Mouse (Mus musculus): Measurements from ENCODE around the gene Tsga10ip. TPM values are rescaled to one million over a fixed set of nuclear protein-coding genes. Genes with fewer than 3 reads are reported as not detected.
"Not testable (repeated sequence)": the region's sequence is repeated elsewhere in the genome, so short reads cannot be mapped to it uniquely, and the experiment has no call there.

The Tsga10ip gene
- polyA plus RNA-seq, 1 experiment from 2014 or later, result 1.9 TPM

DNA sequence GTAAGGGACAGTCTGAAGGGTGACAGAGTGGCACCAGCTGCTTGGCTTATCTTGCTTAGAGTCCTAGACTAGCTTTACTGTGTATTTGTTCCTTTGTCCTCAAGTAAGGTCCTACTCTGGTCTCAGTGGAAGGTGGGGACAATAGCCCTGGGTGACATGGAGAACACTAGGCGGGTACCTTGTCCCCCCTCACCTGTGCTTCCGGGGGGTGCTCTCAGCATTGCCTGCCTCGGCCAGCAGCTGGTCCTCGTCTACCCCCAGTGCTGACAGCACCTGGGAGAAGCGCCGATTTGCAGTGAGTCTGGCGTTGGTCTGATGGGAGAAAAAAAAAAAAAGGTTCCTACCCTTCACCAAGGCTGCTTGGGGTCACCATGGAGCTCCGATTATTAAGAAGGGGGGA is 11.9 kb downstream of the Tsga10ip start:
- DNase-seq (ENCODE audit: low spot score), result no peak

DNA sequence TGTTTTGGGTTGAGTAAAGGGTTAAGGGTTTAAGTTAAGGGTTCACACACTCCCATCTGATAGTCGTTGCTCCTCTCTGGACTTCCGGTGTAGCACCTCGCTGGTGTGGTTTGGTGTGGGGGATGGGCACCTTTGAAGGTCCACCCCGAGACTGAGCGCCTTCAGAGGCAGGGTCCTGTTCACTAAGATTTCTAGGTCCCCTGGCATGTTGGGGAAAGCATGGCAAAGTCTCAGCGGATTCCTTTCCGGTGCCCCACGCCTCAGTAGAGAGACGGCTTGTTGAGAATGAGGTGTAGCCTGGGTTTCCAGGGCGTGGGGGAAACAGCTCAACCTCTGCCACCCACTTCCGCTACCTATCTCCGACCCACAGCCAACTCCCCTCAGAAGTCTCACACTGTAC is 12.7 kb downstream of the Tsga10ip start:
- DNase-seq (ENCODE audit: low spot score), result peak; percentile 87

DNA sequence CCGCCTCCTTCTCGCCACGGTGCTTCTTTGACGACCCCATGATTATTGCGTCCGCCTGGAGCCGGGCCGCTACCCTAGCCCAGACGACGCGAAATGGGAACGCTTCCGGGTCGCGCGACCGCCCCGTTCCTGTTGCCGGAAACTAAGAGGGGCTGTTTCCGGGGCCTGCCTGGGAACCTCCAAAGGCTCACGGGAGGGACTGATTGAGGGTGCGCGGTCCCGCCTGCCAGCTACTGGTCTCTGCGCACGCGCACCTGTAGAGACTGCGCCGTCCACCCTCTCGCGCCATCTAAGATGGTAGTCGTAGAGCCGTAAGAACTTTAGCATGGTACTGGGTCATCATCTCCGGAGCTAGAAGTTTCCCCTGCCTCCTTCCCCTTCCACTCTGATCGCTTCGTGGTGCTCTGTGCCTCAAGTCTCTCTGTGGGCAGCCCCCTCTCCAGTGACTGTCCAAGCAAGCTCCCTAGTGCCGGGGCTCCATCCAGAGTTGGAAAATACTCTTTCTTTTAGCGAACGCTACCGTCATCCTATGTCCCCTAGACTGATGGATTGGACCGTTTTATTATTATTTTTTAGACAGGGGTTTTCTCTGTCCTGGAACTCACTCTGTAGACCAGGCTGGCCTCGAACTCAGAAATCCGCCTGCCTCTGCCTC is 13.6 kb downstream of the Tsga10ip start, which contains the start of gene Sart1:
Gene Sart1, minus strand, starts transcription at position 116 of the 655 bp plus-strand sequence.
- peak; percentile 97 for DNase-seq (ENCODE audit: low spot score)

DNA sequence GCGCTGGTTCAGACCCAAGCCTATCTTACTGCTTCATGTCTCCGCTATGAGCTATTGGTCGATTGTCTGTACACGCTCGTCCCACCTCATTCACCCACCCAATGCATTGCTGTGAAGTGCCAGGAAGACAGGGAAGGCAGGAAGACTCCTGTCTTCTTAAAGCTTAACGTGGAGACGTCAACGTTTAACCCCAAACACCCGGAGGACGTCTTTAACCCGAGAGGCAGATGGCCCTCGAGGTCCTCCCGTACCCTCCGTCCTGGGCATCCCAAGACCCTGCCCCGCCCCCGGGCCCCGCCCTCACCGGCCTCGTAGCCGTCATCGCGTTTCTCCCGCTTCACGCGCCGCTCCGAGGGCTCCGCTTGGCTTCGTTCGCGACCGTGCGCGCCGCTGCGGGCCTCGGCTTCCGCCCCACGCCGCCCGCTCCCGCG is 14.3 kb downstream of the Tsga10ip start:
- no peak for DNase-seq (ENCODE audit: low spot score)

GRCm38 (mm10) chr19:5384715-5385114 is 17.6 kb downstream of the Tsga10ip start:
- no peak for DNase-seq (ENCODE audit: low spot score)

DNA sequence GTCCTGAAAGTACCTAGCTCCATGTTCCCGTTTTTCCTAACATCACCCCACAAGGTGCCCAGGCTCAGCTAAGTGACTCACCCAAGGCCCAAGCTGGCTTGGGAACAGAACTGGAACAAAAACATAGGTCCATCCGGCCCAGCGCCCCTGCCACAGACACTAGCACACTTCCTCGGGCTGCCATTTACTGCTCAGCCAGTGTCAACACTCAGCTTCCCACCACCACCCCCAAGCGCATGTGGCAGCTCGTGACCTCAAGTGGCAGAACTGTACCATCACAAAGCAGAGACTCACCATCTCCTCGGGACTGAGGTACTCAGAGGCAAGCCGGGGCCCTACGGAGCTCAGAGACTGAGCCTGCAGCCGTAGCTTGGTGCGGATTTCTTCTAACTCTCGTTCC is 19.0 kb downstream of the Tsga10ip start:
- DNase-seq (ENCODE audit: low spot score), result no peak

GRCm38 (mm10) chr19:5377446-5377845 is 24.9 kb downstream of the Tsga10ip start:
- DNase-seq (ENCODE audit: low spot score), result no peak

DNA sequence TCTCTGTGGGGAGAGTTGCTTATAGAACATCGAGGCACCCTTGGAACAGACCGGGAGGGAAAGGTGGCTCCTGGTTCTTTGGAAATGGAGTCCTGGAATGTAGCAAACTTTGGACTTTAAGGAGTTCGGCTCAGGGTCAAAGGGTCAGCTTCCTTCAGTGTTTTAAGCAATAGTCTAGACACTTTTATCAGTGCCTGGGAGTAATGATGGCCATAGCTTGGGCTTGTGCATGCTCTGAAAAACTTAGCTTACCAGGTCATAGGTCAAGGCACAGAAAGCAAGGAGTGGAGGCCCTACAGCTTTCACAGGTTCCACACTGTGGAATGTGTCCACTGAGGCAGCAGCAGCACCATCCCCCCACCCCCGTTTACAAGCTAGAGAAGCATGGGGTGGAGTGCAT is 27.6 kb downstream of the Tsga10ip start:
- no peak for DNase-seq (ENCODE audit: low spot score)

DNA sequence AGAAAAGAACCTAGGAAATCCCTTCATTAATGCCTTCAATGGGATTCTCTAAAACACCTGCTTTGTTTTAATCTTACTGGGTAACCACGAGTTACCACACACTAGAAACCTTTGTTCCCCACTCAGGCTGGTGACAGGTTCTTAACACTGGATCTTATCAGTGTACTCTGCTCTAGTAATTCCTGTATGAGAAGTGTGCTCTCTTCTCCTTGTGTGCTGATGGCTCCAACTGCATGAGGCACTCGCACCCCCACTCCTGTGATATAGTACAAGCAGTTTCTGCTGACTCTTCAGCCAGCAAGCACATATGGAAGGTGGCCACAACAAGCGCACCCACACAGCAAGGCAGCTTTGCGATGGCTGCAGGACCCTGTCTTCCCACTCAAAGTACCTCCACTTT is 28.1 kb downstream of the Tsga10ip start:
- no peak for DNase-seq (ENCODE audit: low spot score)

DNA sequence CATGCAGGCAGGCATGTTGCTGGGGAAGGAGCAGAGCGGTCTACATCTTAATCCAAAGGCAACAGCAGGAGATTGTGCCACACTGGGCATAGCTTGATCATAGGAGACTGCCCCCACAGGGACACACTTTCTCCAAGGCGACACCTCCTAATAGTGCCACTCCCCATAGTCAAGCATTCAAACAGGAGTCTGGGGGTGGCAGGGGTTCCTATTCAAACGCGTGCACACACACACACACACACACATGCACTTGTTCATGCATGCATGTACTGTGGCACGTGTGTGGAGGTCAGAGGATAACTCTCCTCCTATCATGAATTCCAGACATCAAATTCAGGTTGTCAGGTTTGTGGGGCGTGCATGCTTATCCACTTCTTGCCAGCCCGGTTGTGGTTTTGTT is 29.6 kb downstream of the Tsga10ip start:
- DNase-seq (ENCODE audit: low spot score), result no peak

- DNase-seq (ENCODE audit: low spot score), result no peak
Observed at GRCm38 (mm10) chr19:5370932-5371331, 31.4 kb downstream of the Tsga10ip start.

- DNase-seq (ENCODE audit: low spot score), result peak; percentile 18
Observed at GRCm38 (mm10) chr19:5367455-5367854, 34.9 kb downstream of the Tsga10ip start.

DNA sequence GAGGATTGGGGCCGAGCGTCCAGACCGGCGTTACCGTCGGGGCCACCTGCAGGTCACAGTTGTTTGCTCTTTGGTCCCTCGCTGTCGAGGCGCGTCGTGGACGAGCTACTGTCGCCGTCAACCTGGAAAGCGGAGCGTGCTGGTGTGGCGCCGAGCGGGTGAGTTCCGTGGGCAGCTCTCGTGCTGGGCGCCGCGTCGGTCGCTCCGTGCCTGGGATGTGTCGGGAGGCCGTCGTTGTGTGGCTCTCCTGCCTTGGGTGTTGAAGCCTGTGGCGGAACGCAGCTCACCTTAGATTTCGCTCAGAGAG is 35.3 kb downstream of the Tsga10ip start, which contains the start of gene Banf1:
Gene Banf1, minus strand, starts transcription at position 116 of the 307 bp plus-strand sequence.
- no peak for DNase-seq (ENCODE audit: low spot score)

DNA sequence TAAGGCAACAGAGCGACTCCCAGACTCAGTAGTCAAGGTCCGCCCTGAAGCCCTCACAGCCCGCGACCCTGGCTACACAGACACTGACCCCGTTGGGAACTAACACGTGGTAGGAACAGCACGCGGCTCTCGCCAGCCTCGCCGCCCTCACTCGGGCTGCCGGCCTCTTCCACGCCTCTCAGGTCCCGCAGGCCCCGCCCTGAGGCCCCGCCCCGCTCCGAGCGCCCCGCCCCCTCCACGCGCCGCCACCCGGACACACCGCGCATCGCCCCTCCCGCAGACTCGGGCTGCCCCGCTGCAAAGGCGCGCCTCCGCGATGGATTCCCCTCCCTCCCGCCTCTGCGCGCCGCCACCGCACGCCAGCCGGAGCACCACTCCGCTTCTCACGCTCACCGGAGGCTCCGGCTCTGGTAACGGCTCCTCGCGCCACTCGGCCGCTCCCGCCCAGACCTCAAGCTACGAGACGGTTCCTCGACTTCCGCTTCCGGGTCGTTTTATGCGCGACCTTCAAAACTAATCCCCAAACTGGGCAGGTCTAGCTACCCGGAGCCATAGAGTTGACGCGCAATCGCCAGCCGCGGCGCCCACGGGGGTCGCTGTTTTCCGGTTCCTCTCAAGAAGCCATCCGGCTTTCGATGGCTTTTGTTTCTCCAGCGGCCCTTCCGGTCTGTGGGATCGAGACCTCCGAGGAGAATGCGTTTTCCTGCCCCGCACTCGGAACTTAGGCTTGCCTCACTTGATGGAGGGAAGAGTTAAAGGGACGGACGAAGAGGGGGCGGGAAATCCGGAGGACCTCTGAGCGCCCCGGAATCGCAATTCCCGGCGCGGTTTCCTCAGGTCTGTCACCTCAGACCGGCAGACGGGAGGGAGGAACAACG is 35.9 kb downstream of the Tsga10ip start, which contains the start of gene Eif1ad:
Gene Eif1ad, plus strand, starts transcription at position 567 of the 878 bp plus-strand sequence.
- DNase-seq (ENCODE audit: low spot score), result peak; percentile 97

DNA sequence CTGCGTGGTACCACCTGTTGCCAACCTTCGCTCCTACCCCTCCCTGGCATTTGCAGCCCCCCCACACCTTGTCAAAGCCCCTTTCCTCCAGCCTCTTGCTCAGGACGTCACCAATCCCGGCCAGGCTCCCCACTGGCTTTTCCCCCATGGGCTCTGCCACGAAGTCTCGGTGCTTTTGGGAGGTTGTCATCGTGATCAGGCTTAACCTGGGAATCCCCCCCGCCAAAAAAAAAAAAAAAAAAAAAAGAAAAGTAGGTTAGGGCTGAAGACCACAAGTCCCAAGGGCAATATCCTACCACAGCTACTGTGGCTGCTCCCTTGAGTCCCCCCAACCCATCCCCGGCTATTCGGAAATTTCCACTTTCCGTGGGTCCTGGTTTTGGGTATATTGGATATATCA is 36.6 kb downstream of the Tsga10ip start:
- no peak for DNase-seq (ENCODE audit: low spot score)

DNA sequence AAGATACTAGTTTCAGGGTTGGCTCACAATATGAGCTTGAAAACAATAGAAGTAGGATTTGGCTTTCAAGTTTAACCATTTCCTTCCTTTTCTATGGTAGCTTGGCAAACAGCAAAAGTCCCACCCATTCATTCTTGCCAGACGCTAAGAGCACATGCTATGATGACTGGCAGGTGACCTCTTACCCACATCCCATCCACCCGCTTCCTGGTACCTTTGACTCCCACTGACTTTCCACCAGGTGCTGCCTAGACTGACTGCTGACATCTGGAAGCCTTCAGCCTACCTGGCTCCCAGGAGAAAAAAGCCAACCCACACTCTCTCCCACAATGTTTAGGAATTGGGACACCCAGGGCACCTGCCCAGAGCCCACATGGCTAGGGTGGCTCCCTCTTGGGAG is 38.2 kb downstream of the Tsga10ip start:
- peak; percentile 14 for DNase-seq (ENCODE audit: low spot score)

- no peak for DNase-seq (ENCODE audit: low spot score)
Observed at GRCm38 (mm10) chr19:5362186-5362585, 40.1 kb downstream of the Tsga10ip start.

- no peak for DNase-seq (ENCODE audit: low spot score)
Observed at GRCm38 (mm10) chr19:5356080-5356479, 46.2 kb downstream of the Tsga10ip start.

DNA sequence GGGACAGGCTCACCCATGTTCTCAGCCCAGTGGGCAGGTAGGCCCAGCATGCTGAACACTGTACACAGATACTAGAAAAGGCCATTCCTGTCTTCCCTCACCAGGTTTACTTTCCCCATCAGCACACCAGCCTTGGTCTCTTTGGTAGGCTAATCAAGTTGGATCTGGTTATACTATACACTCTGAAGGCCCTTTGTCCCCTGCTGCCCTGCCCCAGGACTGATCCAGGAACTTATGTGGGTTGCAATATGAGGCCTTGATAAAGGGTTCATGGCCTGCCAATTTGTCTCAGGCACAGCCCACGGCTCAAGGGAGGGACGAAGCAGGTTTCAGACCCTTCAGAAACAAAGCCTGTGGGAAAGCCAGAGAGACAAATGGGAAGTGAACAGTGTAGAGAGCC is 48.7 kb downstream of the Tsga10ip start:
- DNase-seq (ENCODE audit: low spot score), result no peak

DNA sequence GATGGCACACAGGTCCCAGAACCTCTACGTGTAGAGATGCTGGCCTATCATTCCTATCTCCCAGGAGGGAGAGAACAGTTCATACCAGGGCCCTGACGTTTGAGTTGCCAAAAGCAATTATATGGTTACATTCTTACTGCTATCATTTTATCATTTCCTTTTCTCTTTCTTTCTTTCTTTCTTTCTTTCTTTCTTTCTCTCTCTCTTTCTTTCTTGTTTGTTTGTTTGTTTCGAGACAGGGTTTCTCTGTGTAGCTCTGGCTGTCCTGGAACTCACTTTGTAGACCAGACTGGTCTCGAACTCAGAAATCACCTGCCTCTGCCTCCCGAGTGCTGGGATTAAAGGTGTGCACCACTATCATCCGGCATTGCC is 52.8 kb downstream of the Tsga10ip start, which contains the start of gene Cst6:
Gene Cst6, minus strand, starts transcription at position 73 of the 372 bp plus-strand sequence.
- not testable (repeated sequence) for DNase-seq (ENCODE audit: low spot score)

GRCm38 (mm10) chr19:5348526-5349501 is 53.5 kb downstream of the Tsga10ip start:
- DNase-seq (ENCODE audit: low spot score), result peak; percentile 69
